In genomic region chr5:118108124-118108793, GRCm38 (mm10) we compare ENCODE assay signal across 10 mouse cellular contexts. TPM values are rescaled to one million over a fixed set of nuclear protein-coding genes. Genes with fewer than 3 reads are reported as not detected.
DNase-seq lines count a peak whose midpoint lies in the region; ATAC-seq and TF ChIP-seq lines count a peak whose summit lies in the region.
"Had no signal": no experiment of that assay in that cellular context is flagged by ENCODE, and none has a peak within 500 bp of the region (broad histone marks: within the 10 kb centered on the region; RNA-seq: fewer than 3 reads in every experiment).

No protein-coding gene starts in this region.

- H3K36me3 ChIP-seq in lung, embryonic 14.5 days (ENCODE audit: insufficient read depth): peaks cover 69% of the 10 kb centered on the region
- H3K36me3 ChIP-seq in liver, embryonic 12.5 days: peaks cover 79% of the 10 kb centered on the region

- H3K4me1 ChIP-seq in lung, embryonic 14.5 days (ENCODE audit: insufficient read depth): no peaks in the 10 kb centered on the region
- H3K4me1 ChIP-seq in liver, embryonic 12.5 days: no peaks in the 10 kb centered on the region

- WGBS in lung, embryonic 14.5 days: 76% methylated on average over 17 of the region's 17 CpGs
- 84% methylated on average over 17 of the region's 17 CpGs for WGBS in liver, embryonic 12.5 days (ENCODE audit: insufficient replicate concordance)

- H3K9ac ChIP-seq in lung, embryonic 14.5 days: no peak overlapping the region
- H3K9ac ChIP-seq in liver, embryonic 12.5 days: no peak overlapping the region
- H3K9ac ChIP-seq: liver, embryonic 14.5 days had no signal

- no peaks in the 10 kb centered on the region for H3K27me3 ChIP-seq in lung, embryonic 14.5 days (ENCODE audit: insufficient read depth, low read length)
- no peaks in the 10 kb centered on the region for H3K27me3 ChIP-seq in liver, embryonic 12.5 days (replicated peaks)

- no peak for ATAC-seq in lung, embryonic 14.5 days (ENCODE audit: insufficient read depth)
- no peak for ATAC-seq in liver, embryonic 12.5 days

- DNase-seq in lung, embryonic 14.5 days: peak; percentile 60
- DNase-seq in lung, postnatal 36 days: no peak
- DNase-seq in cerebellum, postnatal 25 days: peak; percentile 92 to 95
- DNase-seq in layer of hippocampus, adult 8-10 months (ENCODE audit: low spot score in 2 of 2): peak; percentile 71 to 80
- peak; percentile 52 for DNase-seq in right cerebral cortex, adult 18-20 months
- no peak for DNase-seq in thymus, postnatal 25 days
- DNase-seq in urinary bladder, postnatal 36 days (ENCODE audit: low spot score in 2 of 2): no peak

- no peak for TF ChIP-seq CTCF in lung, embryonic 14.5 days (IDR thresholded peaks at IDR 0.05; ENCODE audit: low read depth)

- no peak overlapping the region for H3K27ac ChIP-seq in lung, embryonic 14.5 days (ENCODE audit: low read depth)
- no peak overlapping the region for H3K27ac ChIP-seq in liver, embryonic 12.5 days
- H3K27ac ChIP-seq: liver, embryonic 14.5 days had no signal

- H3K9me3 ChIP-seq in lung, embryonic 14.5 days (ENCODE audit: low read depth, low read length): no peaks in the 10 kb centered on the region
- no peaks in the 10 kb centered on the region for H3K9me3 ChIP-seq in liver, embryonic 12.5 days (replicated peaks)

- H3K4me3 ChIP-seq in lung, embryonic 14.5 days (ENCODE audit: low read depth, low read length): no peak overlapping the region
- no peak overlapping the region for H3K4me3 ChIP-seq in liver, embryonic 12.5 days
- H3K4me3 ChIP-seq: erythroblast, embryonic 14.5 days had no signal

- H3K4me2 ChIP-seq in lung, embryonic 14.5 days: no peak overlapping the region
- H3K4me2 ChIP-seq in liver, embryonic 12.5 days: no peak overlapping the region

RNA-seq across cellular contexts. Expression of gene Fbxw8, which starts 47.0 kb away (rescaled TPM):
- 31.1 and 31.3 TPM in 2 replicates for polyA plus RNA-seq in lung, embryonic 14.5 days (2014; fragmentation: Nextera tagmentation; extraction: Ambion mirVana)
- total RNA-seq in layer of hippocampus, adult 8-10 months (2022): 10 to 100 TPM; 34.1 to 35.7 (median 35.1) TPM
- 23.1 and 24.4 TPM in 2 replicates for polyA plus RNA-seq in liver, embryonic 12.5 days (2016; fragmentation: Nextera tagmentation; extraction: Ambion mirVana)

RNA-seq across cellular contexts. Expression of gene Hrk, which starts 56.2 kb away (rescaled TPM):
- polyA plus RNA-seq in lung, embryonic 14.5 days (2014; fragmentation: Nextera tagmentation; extraction: Ambion mirVana): 0.04 TPM in 1 of 2 replicates, not detected in the other
- total RNA-seq in layer of hippocampus, adult 8-10 months (2022): 10 to 100 TPM; 24.6 to 32.6 (median 28.6) TPM
- polyA plus RNA-seq in liver, embryonic 12.5 days (2016; fragmentation: Nextera tagmentation; extraction: Ambion mirVana): 0.04 TPM in 1 of 2 replicates, not detected in the other
- polyA plus RNA-seq: erythroblast, embryonic 14.5 days had no signal

Comparison
In these comparisons a context has a peak if more than half of its experiments do, and no peak if none do; other contexts are left out.
1. DNase-seq: peak in lung, embryonic 14.5 days (single experiment), cerebellum, postnatal 25 days (2 of 2), layer of hippocampus, adult 8-10 months (2 of 2) and right cerebral cortex, adult 18-20 months (single experiment); none in lung, postnatal 36 days (single experiment), thymus, postnatal 25 days (single experiment) and urinary bladder, postnatal 36 days (0 of 2).